Mouse (Mus musculus): ENCODE data around the gene Mrpl12. TPM values are rescaled to one million over a fixed set of nuclear protein-coding genes. Genes with fewer than 3 reads are reported as not detected.
"Not testable (repeated sequence)": the region's sequence is repeated elsewhere in the genome, so short reads cannot be mapped to it uniquely, and the experiment has no call there.

Mrpl12 gene
- polyA plus RNA-seq, 1 experiment from 2014 or later = 204 TPM

DNA sequence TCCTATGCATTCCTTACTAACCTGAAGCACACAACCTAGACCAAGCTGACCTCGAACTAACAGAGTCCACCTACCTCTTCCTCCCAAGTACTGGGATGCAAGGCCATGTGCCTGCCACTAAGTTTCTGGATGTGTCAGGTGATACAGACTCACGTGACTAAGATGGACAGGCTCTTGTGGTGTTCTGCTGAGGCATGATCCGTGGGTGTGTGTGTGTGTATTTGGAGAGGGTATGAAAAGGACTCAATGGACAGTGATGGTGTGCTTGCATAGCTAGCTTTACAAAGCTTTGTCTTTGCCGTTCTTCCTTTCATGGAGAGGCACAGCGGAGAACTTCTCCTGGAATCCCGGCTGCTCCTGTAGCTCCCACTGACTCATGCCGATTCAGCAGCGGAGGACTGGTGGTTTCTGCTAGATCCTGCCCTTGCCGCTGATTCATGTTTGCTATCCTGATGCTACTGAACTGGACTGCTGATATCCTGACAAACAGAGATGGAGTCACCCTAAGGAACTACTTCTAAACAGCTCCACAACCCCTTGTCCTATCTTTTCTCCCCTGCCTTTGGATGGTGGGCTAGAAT lies 24.0 kb downstream of the Mrpl12 start:
- Histone ChIP-seq H3K36me3 (ENCODE audit: control insufficient read depth, insufficient read depth) (no peaks in the 10 kb centered on the region), H3K27me3 (replicated peaks; ENCODE audit: control insufficient read depth, insufficient read depth, low read length) (no peaks in the 10 kb centered on the region), H3K9ac (ENCODE audit: low read depth, low read length) (no peak overlapping the region), H3K27ac (ENCODE audit: low read depth, low read length) (peak overlapping the region; percentile 54; the same call in 1 of the 2 replicates), H3K4me1 (replicated peaks; ENCODE audit: control insufficient read depth, insufficient read depth, low read length) (peaks cover 4% of the 10 kb centered on the region; the same call in 1 of the 2 replicates), H3K4me2 (replicated peaks; ENCODE audit: low read depth) (no peak overlapping the region), H3K9me3 (ENCODE audit: control insufficient read depth) (no peaks in the 10 kb centered on the region), H3K4me3 (ENCODE audit: low read depth, low read length) (no peak overlapping the region)
- no peak for ATAC-seq
- WGBS = 63% methylated on average over 9 of the region's 9 CpGs
- no peak for TF ChIP-seq CTCF (IDR thresholded peaks at IDR 0.05; ENCODE audit: low read depth)

DNA sequence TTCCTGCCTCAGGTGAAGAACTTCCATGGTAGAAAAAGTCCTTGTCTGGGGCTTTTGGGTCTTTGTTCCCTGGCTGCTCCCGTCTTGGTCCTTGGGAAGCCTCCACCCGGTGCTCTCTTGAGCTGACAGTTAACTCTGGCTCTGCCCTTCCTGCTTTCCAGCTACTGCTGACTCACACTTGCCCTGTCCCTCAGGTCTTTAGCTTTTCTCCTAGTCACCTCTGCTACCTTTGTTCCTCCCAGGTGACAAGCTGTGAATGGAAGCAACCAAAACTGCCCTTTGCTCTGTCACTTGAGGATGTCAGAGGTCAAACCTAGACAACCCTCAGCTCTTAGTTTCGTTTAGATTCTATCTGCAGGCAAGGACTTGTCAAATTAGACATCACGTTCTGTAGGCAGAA lies 25.5 kb downstream of the Mrpl12 start:
- no peak for TF ChIP-seq CTCF (IDR thresholded peaks at IDR 0.05; ENCODE audit: low read depth)
- peak overlapping the region; percentile 20; the same call in 1 of the 2 replicates for H3K4me3 ChIP-seq (ENCODE audit: low read depth, low read length)
- peak; percentile 61 for ATAC-seq
- H3K4me2 ChIP-seq (replicated peaks; ENCODE audit: low read depth) = peak overlapping the region; percentile 49
- peak overlapping the region; percentile 91 for H3K27ac ChIP-seq (ENCODE audit: low read depth, low read length)
- peaks cover 4% of the 10 kb centered on the region; the same call in 1 of the 2 replicates for H3K4me1 ChIP-seq (replicated peaks; ENCODE audit: control insufficient read depth, insufficient read depth, low read length)
- 15% methylated on average over 4 of the region's 4 CpGs for WGBS
- H3K36me3 ChIP-seq (ENCODE audit: control insufficient read depth, insufficient read depth) = no peaks in the 10 kb centered on the region
- peak overlapping the region; percentile 50; the same call in 1 of the 2 replicates for H3K9ac ChIP-seq (ENCODE audit: low read depth, low read length)
- no peaks in the 10 kb centered on the region for H3K9me3 ChIP-seq (ENCODE audit: control insufficient read depth)
- no peaks in the 10 kb centered on the region for H3K27me3 ChIP-seq (replicated peaks; ENCODE audit: control insufficient read depth, insufficient read depth, low read length)

GRCm38 (mm10) chr11:120510375-120511030 lies 26.1 kb downstream of the Mrpl12 start:
- Histone ChIP-seq H3K27me3 (replicated peaks; ENCODE audit: control insufficient read depth, insufficient read depth, low read length) (no peaks in the 10 kb centered on the region), H3K27ac (ENCODE audit: low read depth, low read length) (peak overlapping the region; percentile 91), H3K4me1 (replicated peaks; ENCODE audit: control insufficient read depth, insufficient read depth, low read length) (peaks cover 4% of the 10 kb centered on the region; the same call in 1 of the 2 replicates), H3K9me3 (ENCODE audit: control insufficient read depth) (no peaks in the 10 kb centered on the region), H3K9ac (ENCODE audit: low read depth, low read length) (peak overlapping the region; percentile 50), H3K4me3 (ENCODE audit: low read depth, low read length) (peak overlapping the region; percentile 20; the same call in 1 of the 2 replicates), H3K36me3 (ENCODE audit: control insufficient read depth, insufficient read depth) (no peaks in the 10 kb centered on the region), H3K4me2 (replicated peaks; ENCODE audit: low read depth) (peak overlapping the region; percentile 49)
- no peak for TF ChIP-seq CTCF (IDR thresholded peaks at IDR 0.05; ENCODE audit: low read depth)
- 8% methylated on average over 16 of the region's 16 CpGs for WGBS
- no peak for ATAC-seq

DNA sequence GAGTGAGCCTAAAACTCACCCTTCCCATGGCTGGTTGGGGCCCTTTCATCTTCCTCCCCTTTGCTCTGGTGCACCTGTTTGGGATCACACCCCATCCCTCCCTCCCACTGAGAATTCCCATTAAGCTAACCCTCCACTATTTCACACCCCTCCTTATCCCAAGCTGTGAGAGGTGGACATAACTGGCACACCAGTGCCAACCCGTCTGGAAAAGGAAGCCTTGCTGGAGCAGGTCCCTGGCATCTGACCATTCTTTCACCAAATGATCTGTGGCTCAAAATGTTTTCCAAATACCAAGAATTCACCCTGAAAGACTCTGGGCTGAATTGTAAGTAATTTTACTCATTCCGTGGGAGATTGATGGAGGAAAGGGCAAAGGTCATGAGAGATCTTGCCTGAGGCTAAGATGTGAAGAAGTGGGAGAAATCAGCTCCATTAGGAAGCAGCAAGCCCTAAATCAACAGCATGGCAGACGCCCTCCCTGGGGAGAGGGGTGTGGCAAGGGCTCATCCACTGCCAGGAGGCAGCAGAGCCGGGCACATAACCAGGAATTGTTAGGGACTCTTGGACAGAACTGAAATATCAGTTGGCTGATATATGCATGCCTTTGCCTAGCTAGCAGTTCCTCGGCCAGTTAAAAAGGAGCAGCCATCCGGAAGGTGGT lies 28.5 kb downstream of the Mrpl12 start:
- no peaks in the 10 kb centered on the region for H3K27me3 ChIP-seq (replicated peaks; ENCODE audit: control insufficient read depth, insufficient read depth, low read length)
- no peak for ATAC-seq
- no peak overlapping the region for H3K27ac ChIP-seq (ENCODE audit: low read depth, low read length)
- H3K4me2 ChIP-seq (replicated peaks; ENCODE audit: low read depth) = no peak overlapping the region
- no peaks in the 10 kb centered on the region for H3K9me3 ChIP-seq (ENCODE audit: control insufficient read depth)
- H3K36me3 ChIP-seq (ENCODE audit: control insufficient read depth, insufficient read depth) = no peaks in the 10 kb centered on the region
- peaks cover 4% of the 10 kb centered on the region; the same call in 1 of the 2 replicates for H3K4me1 ChIP-seq (replicated peaks; ENCODE audit: control insufficient read depth, insufficient read depth, low read length)
- TF ChIP-seq CTCF (IDR thresholded peaks at IDR 0.05; ENCODE audit: low read depth) = no peak
- H3K4me3 ChIP-seq (ENCODE audit: low read depth, low read length) = no peak overlapping the region
- no peak overlapping the region for H3K9ac ChIP-seq (ENCODE audit: low read depth, low read length)
- 35% methylated on average over 6 of the region's 6 CpGs for WGBS

- not testable (repeated sequence) for H3K36me3 ChIP-seq (ENCODE audit: control insufficient read depth, insufficient read depth); H3K4me1 ChIP-seq (replicated peaks; ENCODE audit: control insufficient read depth, insufficient read depth, low read length); H3K9me3 ChIP-seq (ENCODE audit: control insufficient read depth); H3K27ac ChIP-seq (ENCODE audit: low read depth, low read length); H3K9ac ChIP-seq (ENCODE audit: low read depth, low read length); ATAC-seq; H3K4me3 ChIP-seq (ENCODE audit: low read depth, low read length); H3K27me3 ChIP-seq (replicated peaks; ENCODE audit: control insufficient read depth, insufficient read depth, low read length); H3K4me2 ChIP-seq (replicated peaks; ENCODE audit: low read depth)
- WGBS = 89% methylated on average over 2 of the region's 2 CpGs
Observed at GRCm38 (mm10) chr11:120514262-120514661, 29.8 kb downstream of the Mrpl12 start.

DNA sequence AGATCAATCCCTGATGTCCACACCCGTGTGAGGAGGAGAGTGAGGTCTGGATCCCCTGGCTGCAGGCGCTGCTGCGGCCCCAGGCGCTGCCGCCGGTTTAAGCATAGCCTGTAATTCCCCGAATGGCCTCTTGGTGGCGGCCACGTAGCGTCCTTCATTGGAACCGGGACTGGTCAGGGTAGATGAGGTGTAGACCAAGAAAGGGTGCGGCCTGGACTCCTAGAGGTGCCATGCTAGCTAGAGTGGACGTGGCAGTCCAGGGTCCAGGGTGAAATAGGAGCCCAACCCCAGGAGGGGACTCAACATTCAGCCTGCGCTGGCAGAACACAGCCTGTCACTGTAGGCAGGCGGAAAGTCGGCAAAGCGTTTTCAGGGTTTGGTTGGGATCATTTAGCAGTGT lies 31.2 kb downstream of the Mrpl12 start:
- Histone ChIP-seq H3K9ac (ENCODE audit: low read depth, low read length) (peak overlapping the region; percentile 46), H3K27me3 (replicated peaks; ENCODE audit: control insufficient read depth, insufficient read depth, low read length) (no peaks in the 10 kb centered on the region), H3K4me3 (ENCODE audit: low read depth, low read length) (no peak overlapping the region), H3K4me2 (replicated peaks; ENCODE audit: low read depth) (peak overlapping the region; percentile 21; the same call in 1 of the 2 replicates), H3K4me1 (replicated peaks; ENCODE audit: control insufficient read depth, insufficient read depth, low read length) (no peaks in the 10 kb centered on the region; the same call in 1 of the 2 replicates), H3K27ac (ENCODE audit: low read depth, low read length) (peak overlapping the region; percentile 83), H3K36me3 (ENCODE audit: control insufficient read depth, insufficient read depth) (no peaks in the 10 kb centered on the region), H3K9me3 (ENCODE audit: control insufficient read depth) (no peaks in the 10 kb centered on the region)
- WGBS = 12% methylated on average over 17 of the region's 17 CpGs
- peak; percentile 99 for TF ChIP-seq CTCF (IDR thresholded peaks at IDR 0.05; ENCODE audit: low read depth)
- ATAC-seq = peak; percentile 84

Measured in intestine, postnatal 0 days (tissue).